Mouse (Mus musculus): ENCODE measurements around the gene Mdm2. TPM values are rescaled to one million over a fixed set of nuclear protein-coding genes. Genes with fewer than 3 reads are reported as not detected.

Mdm2 gene
- total and polyA plus RNA-seq, 2 experiments from 2014 or later: 28.7 to 65.1 TPM

DNA sequence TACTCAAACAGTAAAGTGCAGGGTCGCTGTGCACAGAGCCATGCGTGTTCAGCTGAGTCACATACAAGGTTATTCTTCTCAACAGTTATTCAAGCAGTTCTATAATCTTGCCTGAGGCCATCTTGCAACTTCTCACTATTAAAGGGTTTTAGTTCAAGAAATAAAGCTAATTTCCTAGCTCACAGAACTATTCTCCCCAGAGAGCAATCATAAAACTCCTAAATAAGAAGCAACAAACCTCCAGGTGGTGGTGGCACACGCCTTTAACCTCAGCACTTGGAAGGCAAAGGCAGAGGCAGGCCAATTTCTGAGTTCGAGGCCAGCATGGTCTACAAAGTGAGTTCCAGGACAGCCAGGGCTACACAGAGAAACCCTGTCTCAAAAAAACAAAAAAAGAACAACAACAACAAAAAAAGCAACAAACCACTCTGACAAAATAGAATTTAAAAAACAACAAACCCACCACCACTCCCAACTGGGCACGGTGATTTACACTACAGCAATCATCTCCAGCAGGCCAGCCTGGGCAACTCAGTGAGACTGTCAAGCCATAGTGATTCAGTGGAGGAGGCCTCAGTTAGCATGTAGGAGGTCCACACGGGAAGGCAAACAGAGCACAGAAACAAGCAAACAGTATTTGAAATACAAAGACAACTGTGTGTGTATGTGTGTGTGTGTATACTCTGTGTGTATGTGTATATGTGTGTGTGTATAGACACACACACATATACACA lies 13.6 kb downstream of the Mdm2 start:
- no peak for TF ChIP-seq CTCF (IDR thresholded peaks at IDR 0.05)
- Histone ChIP-seq H3K27ac (ENCODE audit: low read depth, low read length) (no peak overlapping the region), H3K27me3 (ENCODE audit: insufficient read depth, low read length) (no peaks in the 10 kb centered on the region), H3K9ac (replicated peaks; ENCODE audit: low read length, poor library complexity, severe bottlenecking) (no peak overlapping the region), H3K4me2 (ENCODE audit: low read depth, low read length, poor library complexity, severe bottlenecking) (no peak overlapping the region), H3K4me1 (ENCODE audit: insufficient read depth, low read length) (no peaks in the 10 kb centered on the region), H3K9me3 (ENCODE audit: low read length) (no peaks in the 10 kb centered on the region), H3K36me3 (ENCODE audit: insufficient read depth, low read length) (peaks cover 62% of the 10 kb centered on the region), H3K4me3 (ENCODE audit: low read depth, low read length) (no peak overlapping the region)
- 96% methylated on average over 6 of the region's 6 CpGs for WGBS
- no peak for DNase-seq (ENCODE audit: low spot score)
- no peak for ATAC-seq (ENCODE audit: low FRiP score)

DNA sequence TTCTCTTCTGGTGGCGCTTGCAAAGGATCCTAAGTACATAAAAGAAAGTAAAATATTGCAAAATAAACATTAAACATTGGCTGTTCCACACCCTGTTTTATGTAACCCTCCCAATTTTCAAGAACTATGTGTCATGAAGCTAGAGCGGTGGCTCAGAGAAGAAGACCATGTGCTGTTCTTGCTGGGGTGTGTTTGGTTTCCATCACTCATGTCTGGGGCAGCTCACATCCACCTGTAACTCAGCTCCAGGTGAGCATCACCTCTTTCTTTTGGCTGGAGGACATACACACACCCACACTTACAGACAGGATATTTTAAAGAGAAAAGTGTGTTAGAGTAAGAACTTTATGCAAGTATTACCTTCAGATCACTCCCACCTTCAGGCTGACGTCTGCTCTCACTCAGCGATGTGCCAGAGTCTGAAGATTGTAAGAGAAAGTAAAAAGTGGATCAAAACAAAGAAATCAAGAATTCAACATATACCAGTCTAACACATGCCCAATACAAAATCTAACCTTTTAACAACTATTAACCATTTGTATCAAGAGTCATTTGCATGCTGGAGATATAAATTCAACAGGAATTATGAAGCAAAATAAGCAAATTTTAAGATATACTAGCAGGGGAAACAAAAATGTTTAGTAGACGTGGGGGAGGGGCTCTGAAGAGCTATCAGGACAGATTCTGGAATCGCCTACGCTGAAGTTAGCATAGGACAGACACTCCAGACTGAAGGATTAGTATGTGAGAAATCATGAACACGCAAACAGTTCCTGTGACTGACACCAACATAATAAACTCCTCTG lies 14.3 kb downstream of the Mdm2 start:
- H3K4me1 ChIP-seq (ENCODE audit: insufficient read depth, low read length): no peaks in the 10 kb centered on the region
- no peak for TF ChIP-seq CTCF (IDR thresholded peaks at IDR 0.05)
- WGBS: 95% methylated on average over 8 of the region's 8 CpGs
- H3K27ac ChIP-seq (ENCODE audit: low read depth, low read length): no peak overlapping the region
- H3K4me3 ChIP-seq (ENCODE audit: low read depth, low read length): no peak overlapping the region
- H3K4me2 ChIP-seq (ENCODE audit: low read depth, low read length, poor library complexity, severe bottlenecking): no peak overlapping the region
- ATAC-seq (ENCODE audit: low FRiP score) (no peak), DNase-seq (ENCODE audit: low spot score) (no peak)
- no peaks in the 10 kb centered on the region for H3K9me3 ChIP-seq (ENCODE audit: low read length)
- H3K9ac ChIP-seq (replicated peaks; ENCODE audit: low read length, poor library complexity, severe bottlenecking): no peak overlapping the region
- no peaks in the 10 kb centered on the region for H3K27me3 ChIP-seq (ENCODE audit: insufficient read depth, low read length)
- H3K36me3 ChIP-seq (ENCODE audit: insufficient read depth, low read length): peaks cover 57% of the 10 kb centered on the region

DNA sequence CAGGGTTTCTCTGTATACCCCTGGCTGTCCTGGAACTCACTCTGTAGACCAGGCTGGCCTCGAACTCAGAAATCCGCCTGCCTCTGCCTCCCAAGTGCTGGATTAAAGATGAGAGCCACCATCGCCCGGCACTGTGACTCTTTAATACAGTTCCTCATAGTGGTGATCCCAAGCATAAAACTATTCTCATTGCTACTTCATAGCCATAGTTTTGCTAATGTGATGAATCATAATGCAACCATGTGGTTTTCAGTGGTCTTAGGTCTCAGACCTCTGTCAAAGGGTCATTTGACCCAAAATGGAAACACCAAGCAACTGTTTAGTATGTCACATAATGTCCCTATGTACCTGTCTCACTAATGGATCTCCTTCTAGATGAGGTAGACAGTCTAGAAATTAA lies 15.0 kb downstream of the Mdm2 start:
- 93% methylated on average over 4 of the region's 4 CpGs for WGBS
- Histone ChIP-seq H3K9ac (replicated peaks; ENCODE audit: low read length, poor library complexity, severe bottlenecking) (no peak overlapping the region), H3K27me3 (ENCODE audit: insufficient read depth, low read length) (no peaks in the 10 kb centered on the region), H3K9me3 (ENCODE audit: low read length) (no peaks in the 10 kb centered on the region), H3K27ac (ENCODE audit: low read depth, low read length) (no peak overlapping the region), H3K36me3 (ENCODE audit: insufficient read depth, low read length) (peaks cover 59% of the 10 kb centered on the region), H3K4me3 (ENCODE audit: low read depth, low read length) (no peak overlapping the region), H3K4me1 (ENCODE audit: insufficient read depth, low read length) (no peaks in the 10 kb centered on the region), H3K4me2 (ENCODE audit: low read depth, low read length, poor library complexity, severe bottlenecking) (no peak overlapping the region)
- ATAC-seq (ENCODE audit: low FRiP score) (no peak), DNase-seq (ENCODE audit: low spot score) (no peak)
- TF ChIP-seq CTCF (IDR thresholded peaks at IDR 0.05): no peak

DNA sequence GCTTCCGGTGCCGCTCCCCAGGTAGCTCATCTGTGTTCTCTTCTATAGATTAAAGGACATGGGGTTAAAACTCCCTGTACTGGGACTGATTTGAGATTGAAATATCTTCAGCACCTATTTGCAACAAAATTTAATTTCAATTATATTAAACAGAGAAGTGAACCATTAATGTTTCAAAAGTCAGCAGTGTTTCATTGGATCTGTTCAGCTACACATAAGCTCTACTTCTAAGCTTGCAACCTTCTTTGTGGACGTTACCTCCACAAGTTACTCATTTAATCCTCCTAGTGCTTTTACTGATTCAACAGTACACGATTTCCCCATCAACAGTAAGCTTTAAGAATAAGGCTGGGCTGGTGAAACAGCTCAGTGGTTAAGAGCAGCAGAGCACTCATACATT lies 15.5 kb downstream of the Mdm2 start:
- TF ChIP-seq CTCF (IDR thresholded peaks at IDR 0.05): no peak
- 92% methylated on average over 4 of the region's 4 CpGs for WGBS
- no peak for DNase-seq (ENCODE audit: low spot score)
- Histone ChIP-seq H3K9ac (replicated peaks; ENCODE audit: low read length, poor library complexity, severe bottlenecking) (no peak overlapping the region), H3K4me1 (ENCODE audit: insufficient read depth, low read length) (no peaks in the 10 kb centered on the region), H3K27ac (ENCODE audit: low read depth, low read length) (no peak overlapping the region), H3K4me2 (ENCODE audit: low read depth, low read length, poor library complexity, severe bottlenecking) (no peak overlapping the region), H3K27me3 (ENCODE audit: insufficient read depth, low read length) (no peaks in the 10 kb centered on the region), H3K36me3 (ENCODE audit: insufficient read depth, low read length) (peaks cover 65% of the 10 kb centered on the region), H3K9me3 (ENCODE audit: low read length) (no peaks in the 10 kb centered on the region), H3K4me3 (ENCODE audit: low read depth, low read length) (no peak overlapping the region)
- ATAC-seq (ENCODE audit: low FRiP score): no peak

DNA sequence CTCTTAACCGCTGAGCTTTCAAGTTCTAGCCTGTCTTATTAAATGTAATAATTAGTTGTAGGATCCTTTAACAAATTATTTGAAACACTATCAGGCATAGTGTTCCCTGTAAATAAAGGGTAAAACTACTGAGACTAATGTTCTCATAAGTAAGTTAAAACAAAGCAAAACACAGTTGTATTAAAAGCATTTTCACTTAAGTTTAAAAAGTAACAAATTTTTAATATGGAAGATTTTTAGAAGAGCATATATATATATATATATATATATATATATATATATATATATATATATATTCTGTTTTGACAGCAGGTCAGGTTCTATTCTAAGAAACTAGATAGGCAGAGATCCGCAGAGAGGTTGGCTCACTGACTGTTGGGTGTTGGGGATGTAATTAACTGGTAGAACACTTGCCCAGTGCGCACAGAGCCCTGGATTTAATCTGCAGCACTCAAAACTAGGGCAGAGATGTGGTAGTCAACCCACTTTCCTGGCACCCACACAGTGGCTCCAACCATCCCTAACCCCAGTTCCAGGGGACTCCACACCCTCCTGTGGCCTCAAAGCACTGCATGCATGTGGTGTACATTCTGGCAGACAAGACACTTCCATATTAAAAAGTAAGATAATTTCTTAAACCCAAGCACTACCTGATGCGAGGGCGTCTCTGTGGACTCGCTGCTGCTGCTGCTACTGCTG lies 16.2 kb downstream of the Mdm2 start:
- DNase-seq (ENCODE audit: low spot score) (no peak), ATAC-seq (ENCODE audit: low FRiP score) (no peak)
- Histone ChIP-seq H3K4me2 (ENCODE audit: low read depth, low read length, poor library complexity, severe bottlenecking) (no peak overlapping the region), H3K9me3 (ENCODE audit: low read length) (no peaks in the 10 kb centered on the region), H3K27me3 (ENCODE audit: insufficient read depth, low read length) (no peaks in the 10 kb centered on the region), H3K27ac (ENCODE audit: low read depth, low read length) (no peak overlapping the region), H3K4me3 (ENCODE audit: low read depth, low read length) (no peak overlapping the region), H3K4me1 (ENCODE audit: insufficient read depth, low read length) (no peaks in the 10 kb centered on the region), H3K36me3 (ENCODE audit: insufficient read depth, low read length) (peaks cover 60% of the 10 kb centered on the region), H3K9ac (replicated peaks; ENCODE audit: low read length, poor library complexity, severe bottlenecking) (no peak overlapping the region)
- TF ChIP-seq CTCF (IDR thresholded peaks at IDR 0.05): no peak
- 93% methylated on average over 6 of the region's 6 CpGs for WGBS

DNA sequence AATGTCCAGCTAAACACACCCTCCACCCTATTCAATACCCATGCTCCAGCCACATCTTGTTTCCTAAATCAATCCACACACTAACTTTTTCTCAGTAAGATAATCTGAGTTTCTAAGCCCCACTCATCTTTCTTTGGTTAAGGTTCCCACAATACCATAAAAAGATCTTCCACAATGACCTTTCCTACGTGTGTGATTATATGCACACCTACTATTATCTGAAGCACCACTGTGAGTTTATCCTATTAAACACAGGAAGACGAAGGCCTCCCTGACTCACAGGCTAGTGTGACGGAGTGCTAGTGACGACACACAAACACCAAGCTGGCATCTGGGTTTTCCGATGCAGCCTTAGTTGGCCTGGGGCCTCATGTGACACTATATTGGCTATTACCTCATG lies 17.6 kb downstream of the Mdm2 start:
- no peaks in the 10 kb centered on the region for H3K27me3 ChIP-seq (ENCODE audit: insufficient read depth, low read length)
- no peaks in the 10 kb centered on the region for H3K4me1 ChIP-seq (ENCODE audit: insufficient read depth, low read length)
- DNase-seq (ENCODE audit: low spot score) (no peak), ATAC-seq (ENCODE audit: low FRiP score) (no peak)
- no peaks in the 10 kb centered on the region for H3K9me3 ChIP-seq (ENCODE audit: low read length)
- peaks cover 52% of the 10 kb centered on the region for H3K36me3 ChIP-seq (ENCODE audit: insufficient read depth, low read length)
- no peak overlapping the region for H3K4me2 ChIP-seq (ENCODE audit: low read depth, low read length, poor library complexity, severe bottlenecking)
- WGBS: 98% methylated on average over 5 of the region's 5 CpGs
- H3K9ac ChIP-seq (replicated peaks; ENCODE audit: low read length, poor library complexity, severe bottlenecking): no peak overlapping the region
- no peak overlapping the region for H3K27ac ChIP-seq (ENCODE audit: low read depth, low read length)
- no peak overlapping the region for H3K4me3 ChIP-seq (ENCODE audit: low read depth, low read length)
- TF ChIP-seq CTCF (IDR thresholded peaks at IDR 0.05): no peak

Measured in midbrain, postnatal 0 days (tissue).